Mouse (Mus musculus): Measurements from ENCODE around the gene Evi5l. TPM values are rescaled to one million over a fixed set of nuclear protein-coding genes. Genes with fewer than 3 reads are reported as not detected.

Gene Evi5l
- polyA plus RNA-seq, 1 experiment from 2014 or later: 25.5 TPM

DNA sequence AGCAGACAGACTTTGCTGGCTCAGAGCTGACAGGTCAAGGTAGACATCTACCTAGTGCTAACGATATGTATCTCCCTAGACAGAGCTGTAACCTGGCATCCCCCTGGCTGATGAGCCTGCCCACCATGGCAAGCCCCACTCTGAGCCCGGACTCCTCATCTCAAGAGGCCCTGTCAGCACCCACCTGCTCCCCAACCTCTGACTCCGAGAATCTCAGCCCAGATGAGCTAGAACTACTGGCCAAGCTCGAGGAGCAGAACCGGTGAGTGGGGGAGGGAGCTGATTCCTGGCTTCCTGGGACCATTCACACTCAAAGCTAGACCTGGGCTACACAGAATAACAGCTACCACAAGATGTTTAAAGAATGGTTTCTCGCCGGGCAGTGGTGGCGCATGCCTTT, 17.0 kb downstream of the Evi5l start:
- Histone ChIP-seq H3K4me3 (no peak overlapping the region), H3K27ac (no peak overlapping the region), H3K4me1 (no peaks in the 10 kb centered on the region), H3K9me3 (replicated peaks) (no peaks in the 10 kb centered on the region), H3K36me3 (peaks cover 26% of the 10 kb centered on the region; the same call in 1 of the 2 replicates), H3K27me3 (ENCODE audit: low read depth, poor library complexity, severe bottlenecking) (no peaks in the 10 kb centered on the region)
- no peak for DNase-seq (ENCODE audit: low spot score)
- WGBS: 84% methylated on average over 8 of the region's 8 CpGs

DNA sequence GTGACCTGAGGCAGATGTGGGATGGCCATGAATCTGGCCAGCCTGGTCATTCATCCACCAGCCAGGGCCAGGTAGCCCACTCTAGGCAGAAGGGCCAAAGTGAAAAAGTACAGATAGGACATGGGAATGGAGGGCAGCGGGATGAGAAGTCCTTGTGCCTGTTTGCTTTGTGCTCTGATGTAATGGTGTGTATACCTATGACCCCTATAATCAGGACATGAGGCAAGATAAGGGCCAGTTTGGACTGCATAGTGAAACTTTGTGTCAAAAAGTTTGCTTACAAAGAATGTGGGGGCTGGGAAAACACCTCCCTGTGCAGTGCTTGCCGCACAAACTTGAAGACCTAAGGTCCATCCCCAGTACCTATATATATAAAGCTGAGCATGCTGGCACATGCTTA, 19.8 kb downstream of the Evi5l start:
- Histone ChIP-seq H3K4me1 (no peaks in the 10 kb centered on the region), H3K27me3 (ENCODE audit: low read depth, poor library complexity, severe bottlenecking) (no peaks in the 10 kb centered on the region), H3K4me3 (no peak overlapping the region), H3K27ac (no peak overlapping the region), H3K9me3 (replicated peaks) (no peaks in the 10 kb centered on the region), H3K36me3 (peaks cover 26% of the 10 kb centered on the region; the same call in 1 of the 2 replicates)
- DNase-seq (ENCODE audit: low spot score): no peak
- WGBS: 90% methylated on average over 2 of the region's 2 CpGs

DNA sequence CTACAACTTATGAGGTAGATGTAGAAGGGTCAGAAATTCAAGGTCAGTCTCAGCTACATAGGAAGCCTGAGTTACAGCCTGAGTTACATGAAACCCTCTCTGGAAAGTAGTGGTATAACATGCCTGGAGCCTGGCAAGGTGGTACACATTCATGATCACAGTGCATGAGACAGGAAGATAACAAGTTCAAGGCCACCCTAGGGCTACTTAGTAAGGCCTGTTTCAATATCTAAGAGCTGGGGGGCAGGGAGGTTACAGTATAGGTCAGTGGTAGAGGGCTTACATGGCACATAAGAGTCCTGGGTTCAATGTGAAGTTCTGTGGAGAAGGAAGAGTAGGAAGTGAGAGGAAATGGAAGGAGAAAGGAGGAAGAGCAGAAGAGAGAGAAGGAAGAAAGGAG, 22.2 kb downstream of the Evi5l start:
- H3K36me3 ChIP-seq: peaks cover 26% of the 10 kb centered on the region; the same call in 1 of the 2 replicates

DNA sequence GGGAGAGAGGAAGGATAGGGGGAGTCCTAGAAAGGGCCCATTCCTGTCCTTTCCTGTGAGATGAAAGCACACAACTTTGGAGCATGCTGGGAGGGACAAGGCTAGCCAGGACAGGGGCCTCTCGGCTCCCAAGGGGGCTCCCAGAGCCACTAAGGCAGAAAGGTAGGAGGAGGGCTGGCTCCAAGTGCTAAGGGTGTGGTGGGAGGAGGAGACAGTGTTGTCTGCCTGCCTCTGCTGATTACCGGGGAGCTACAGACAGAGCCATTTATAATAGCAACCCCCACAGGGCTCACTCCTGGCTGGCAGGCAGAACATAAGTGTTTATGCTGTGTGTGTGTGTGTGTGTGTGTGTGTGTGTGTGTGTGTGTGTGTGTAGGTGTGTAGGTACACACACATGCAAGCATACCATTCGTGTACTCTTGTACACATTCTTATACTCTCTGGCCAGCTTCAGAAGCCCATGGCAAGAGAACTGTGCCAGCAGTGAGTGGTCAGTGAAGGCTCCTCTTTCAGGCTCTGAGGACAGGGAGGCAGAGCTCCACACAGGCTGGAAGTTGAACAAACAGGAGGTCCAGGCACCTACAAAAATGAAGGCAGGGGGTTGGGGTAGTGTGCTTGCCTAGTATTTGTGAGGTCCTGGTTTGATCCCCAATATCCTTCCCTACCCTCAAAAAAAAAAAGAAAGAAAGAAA, 22.8 kb downstream of the Evi5l start:
- WGBS: 18% methylated on average over 3 of the region's 3 CpGs
- Histone ChIP-seq H3K4me1 (peaks cover 11% of the 10 kb centered on the region), H3K4me3 (no peak overlapping the region), H3K36me3 (peaks cover 23% of the 10 kb centered on the region; the same call in 1 of the 2 replicates), H3K9me3 (replicated peaks) (no peaks in the 10 kb centered on the region), H3K27me3 (ENCODE audit: low read depth, poor library complexity, severe bottlenecking) (0 out of 2 replicates have a peak, but pooled peaks cover 2% of the 10 kb centered on the region), H3K27ac (no peak overlapping the region)
- DNase-seq (ENCODE audit: low spot score): no peak

More for the DNA sequence above, 22.2 kb downstream of the Evi5l start:
- Histone ChIP-seq H3K27ac (no peak overlapping the region), H3K4me1 (peaks cover 11% of the 10 kb centered on the region), H3K4me3 (no peak overlapping the region), H3K27me3 (ENCODE audit: low read depth, poor library complexity, severe bottlenecking) (no peaks in the 10 kb centered on the region), H3K9me3 (replicated peaks) (no peaks in the 10 kb centered on the region)
- DNase-seq (ENCODE audit: low spot score): no peak

DNA sequence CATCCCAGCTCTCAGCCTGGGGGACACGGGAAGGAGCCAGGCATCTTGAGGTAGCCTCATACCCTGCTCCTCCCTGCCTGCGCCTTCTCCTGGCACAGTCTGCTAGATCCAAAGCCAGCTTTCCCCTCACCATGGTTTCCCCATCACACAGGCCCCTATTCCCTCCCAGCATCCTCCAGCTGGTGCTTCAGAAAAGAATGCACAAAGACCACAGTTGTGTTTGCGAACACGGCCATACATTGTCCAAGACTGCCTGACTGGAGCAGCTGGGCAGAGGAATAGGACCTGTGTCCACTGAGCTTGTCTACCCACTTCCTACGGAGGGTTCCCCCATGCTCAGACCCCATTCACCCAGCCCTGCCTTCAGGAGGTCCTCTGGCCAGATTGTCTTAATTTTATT, 25.9 kb downstream of the Evi5l start:
- peaks cover 11% of the 10 kb centered on the region for H3K4me1 ChIP-seq
- H3K27me3 ChIP-seq (ENCODE audit: low read depth, poor library complexity, severe bottlenecking): 0 out of 2 replicates have a peak, but pooled peaks cover 6% of the 10 kb centered on the region
- no peak overlapping the region for H3K4me3 ChIP-seq
- WGBS: 72% methylated on average over 5 of the region's 5 CpGs
- no peaks in the 10 kb centered on the region for H3K9me3 ChIP-seq (replicated peaks)
- peaks cover 8% of the 10 kb centered on the region; the same call in 1 of the 2 replicates for H3K36me3 ChIP-seq
- H3K27ac ChIP-seq: no peak overlapping the region
- DNase-seq (ENCODE audit: low spot score): no peak

DNA sequence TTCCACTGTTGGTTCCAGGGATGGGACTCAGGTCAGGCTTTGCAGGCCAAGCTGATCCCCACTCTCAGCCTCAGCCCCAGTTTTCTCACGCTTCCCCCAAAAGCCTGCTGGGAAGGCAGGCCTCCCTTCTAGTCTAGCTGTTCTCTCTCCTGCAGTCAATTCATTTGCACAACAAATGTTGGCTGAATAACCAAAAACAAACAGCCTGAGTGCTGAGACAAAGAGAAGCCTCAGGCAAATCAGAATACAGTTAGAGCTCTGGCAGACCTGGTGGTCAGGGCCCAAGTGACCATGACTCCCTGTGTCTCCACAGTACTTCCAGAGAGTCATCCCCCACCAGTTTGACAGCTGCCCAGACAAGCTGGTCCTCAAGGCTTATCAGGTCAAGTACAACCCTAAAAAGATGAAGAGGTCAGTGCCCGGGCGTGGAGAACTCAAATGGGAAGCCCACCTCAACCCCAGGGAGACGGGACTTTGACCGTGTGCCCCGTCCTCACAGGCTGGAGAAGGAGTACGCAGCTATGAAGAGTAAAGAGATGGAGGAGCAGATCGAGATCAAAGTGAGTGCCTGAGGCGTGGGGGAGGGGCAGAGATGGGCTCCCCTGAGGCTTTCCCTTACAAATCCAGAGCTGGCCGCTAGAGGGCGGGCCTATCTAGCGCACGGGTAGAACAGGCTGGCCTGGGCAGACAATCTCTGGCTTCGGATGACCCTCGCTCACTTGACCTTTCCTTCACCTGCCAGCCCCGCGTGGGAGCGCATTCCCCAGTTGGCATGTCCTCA, 26.6 kb downstream of the Evi5l start:
- WGBS: 4% methylated on average over 18 of the region's 18 CpGs
- 0 out of 2 replicates have a peak overlapping the region, but pooled peaks have one; percentile 6 for H3K27ac ChIP-seq

DNA sequence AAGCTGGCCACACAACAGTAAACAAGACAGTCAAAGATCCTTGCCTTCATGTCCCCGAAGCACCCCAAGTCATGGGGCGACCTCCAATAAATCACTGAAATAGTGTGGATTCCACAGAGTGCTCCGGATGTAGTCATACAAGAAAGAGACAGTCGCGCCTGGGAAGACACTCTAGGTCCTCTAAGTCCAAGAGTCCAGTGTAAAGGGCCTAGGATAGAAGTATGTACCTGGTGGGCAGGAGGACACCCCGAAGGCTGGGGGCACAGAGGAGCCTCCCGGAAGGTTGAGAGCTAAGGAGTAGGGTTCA, 27.2 kb downstream of the Evi5l start:
- WGBS: 53% methylated on average over 7 of the region's 7 CpGs
- Histone ChIP-seq H3K4me1 (peaks cover 11% of the 10 kb centered on the region), H3K27ac (no peak overlapping the region)

More for the DNA sequence above, 26.6 kb downstream of the Evi5l start:
- H3K27me3 ChIP-seq (ENCODE audit: low read depth, poor library complexity, severe bottlenecking): 0 out of 2 replicates have a peak, but pooled peaks cover 6% of the 10 kb centered on the region
- DNase-seq (ENCODE audit: low spot score): peak; percentile 91
- H3K4me1 ChIP-seq: peaks cover 11% of the 10 kb centered on the region
- 0 out of 2 replicates have a peak, but pooled peaks cover 3% of the 10 kb centered on the region for H3K36me3 ChIP-seq
- no peak overlapping the region for H3K4me3 ChIP-seq
- no peaks in the 10 kb centered on the region for H3K9me3 ChIP-seq (replicated peaks)

DNA sequence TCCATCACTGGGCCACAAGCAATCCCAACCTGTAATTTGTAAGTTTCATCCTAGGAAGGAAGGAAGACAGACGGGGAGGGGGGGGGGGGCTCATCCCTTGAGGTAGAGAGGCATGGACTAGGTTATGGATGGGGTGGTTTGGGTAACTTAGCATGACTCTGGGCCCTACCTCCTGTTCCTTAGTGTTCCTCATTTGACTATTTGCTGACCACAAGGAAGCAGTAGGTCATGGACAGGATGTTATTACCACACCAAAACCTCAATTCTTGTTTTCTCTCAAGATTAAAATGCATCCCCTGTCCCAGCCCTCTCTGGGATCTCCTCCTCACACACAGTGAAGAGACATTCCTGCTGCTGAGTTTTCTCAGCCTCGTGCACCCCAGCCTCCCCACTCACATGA, 35.0 kb downstream of the Evi5l start:
- Histone ChIP-seq H3K4me1 (peaks cover 10% of the 10 kb centered on the region), H3K4me3 (no peak overlapping the region), H3K27ac (no peak overlapping the region), H3K36me3 (no peaks in the 10 kb centered on the region), H3K27me3 (ENCODE audit: low read depth, poor library complexity, severe bottlenecking) (peaks cover 47% of the 10 kb centered on the region), H3K9me3 (replicated peaks) (no peaks in the 10 kb centered on the region)
- no peak for DNase-seq (ENCODE audit: low spot score)
- 61% methylated on average over 2 of the region's 2 CpGs for WGBS

More for the DNA sequence above, 27.2 kb downstream of the Evi5l start:
- Histone ChIP-seq H3K4me3 (no peak overlapping the region), H3K36me3 (no peaks in the 10 kb centered on the region), H3K9me3 (replicated peaks) (no peaks in the 10 kb centered on the region), H3K27me3 (ENCODE audit: low read depth, poor library complexity, severe bottlenecking) (0 out of 2 replicates have a peak, but pooled peaks cover 6% of the 10 kb centered on the region)
- no peak for DNase-seq (ENCODE audit: low spot score)

DNA sequence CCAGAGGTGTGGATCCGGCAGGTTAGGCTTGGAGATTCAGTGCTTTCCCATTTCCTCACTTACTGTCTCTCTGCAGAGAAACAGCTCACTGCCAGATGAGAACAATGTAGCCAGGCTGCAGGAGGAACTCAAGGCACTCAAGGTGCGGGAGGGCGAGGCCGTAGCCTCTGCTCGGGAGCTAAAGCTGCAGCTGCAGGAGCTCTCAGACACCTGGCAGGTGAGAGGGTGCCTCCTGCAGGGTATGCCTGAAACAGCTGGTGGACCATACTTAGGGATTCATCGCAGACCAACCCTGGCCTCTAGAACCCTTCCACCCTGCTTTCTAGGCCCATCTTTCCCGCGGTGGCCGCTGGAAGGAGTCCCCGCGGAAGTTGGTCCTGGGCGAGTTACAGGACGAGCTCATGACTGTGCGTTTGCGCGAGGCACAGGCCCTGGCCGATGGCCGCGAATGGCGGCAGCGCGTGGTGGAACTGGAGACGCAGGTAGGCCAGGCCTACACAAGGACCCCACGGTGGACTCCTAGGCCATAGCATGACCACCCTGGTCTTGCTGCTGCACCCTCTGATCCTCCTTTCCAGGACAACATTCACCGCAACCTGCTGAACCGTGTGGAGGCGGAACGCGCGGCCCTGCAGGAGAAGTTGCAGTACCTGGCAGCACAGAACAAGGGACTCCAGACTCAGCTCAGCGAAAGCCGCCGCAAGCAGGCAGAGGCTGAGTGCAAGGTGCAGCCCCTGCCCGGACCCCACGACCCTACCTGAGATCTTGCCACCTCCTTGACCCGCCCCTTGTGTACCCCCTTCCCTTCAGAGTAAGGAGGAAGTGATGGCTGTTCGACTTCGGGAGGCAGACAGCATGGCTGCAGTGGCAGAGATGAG, 39.1 kb downstream of the Evi5l start:
- DNase-seq (ENCODE audit: low spot score): peak; percentile 55
- Histone ChIP-seq H3K4me1 (peaks cover 19% of the 10 kb centered on the region), H3K4me3 (peak overlapping the region; percentile 41), H3K27me3 (ENCODE audit: low read depth, poor library complexity, severe bottlenecking) (peaks cover 87% of the 10 kb centered on the region), H3K9me3 (replicated peaks) (no peaks in the 10 kb centered on the region), H3K36me3 (no peaks in the 10 kb centered on the region), H3K27ac (no peak overlapping the region)
- 8% methylated on average over 38 of the region's 38 CpGs for WGBS

DNA sequence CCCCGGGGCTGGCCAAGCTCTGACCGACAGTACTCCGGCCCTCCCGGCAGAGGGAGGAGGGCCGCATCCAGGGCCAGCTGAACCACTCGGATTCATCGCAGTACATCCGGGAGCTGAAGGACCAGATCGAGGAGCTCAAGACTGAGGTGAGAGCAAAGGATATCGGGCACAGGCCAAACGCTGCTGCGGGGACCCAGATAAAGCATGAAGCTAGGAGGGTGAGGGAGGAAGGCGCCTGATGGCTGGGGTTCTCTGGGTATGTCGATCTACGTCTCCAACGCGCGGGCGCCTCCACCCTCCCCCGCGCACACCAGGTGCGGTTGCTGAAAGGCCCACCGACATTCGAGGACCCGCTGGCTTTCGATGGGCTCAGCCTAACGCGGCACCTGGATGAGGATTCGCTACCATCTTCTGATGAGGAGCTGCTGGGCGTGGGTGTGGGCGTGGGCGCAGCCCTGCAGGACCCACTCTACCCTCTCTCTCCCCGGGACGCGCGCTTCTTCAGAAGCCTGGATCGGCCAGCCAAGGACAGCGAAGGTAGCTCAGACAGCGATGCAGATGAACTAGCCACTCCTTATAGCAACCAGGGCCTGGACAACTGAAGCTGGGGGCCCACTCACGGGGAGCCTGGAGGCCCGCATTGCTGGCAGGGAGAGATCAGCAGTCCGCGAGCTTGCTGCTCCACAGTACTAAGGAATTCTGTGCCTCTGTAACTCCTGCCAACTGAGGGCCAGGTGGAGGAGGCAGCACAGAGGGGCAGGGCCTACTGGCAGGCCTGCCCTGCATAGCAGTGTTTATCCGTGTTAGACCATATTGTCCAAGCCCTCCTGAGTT, 40.0 kb downstream of the Evi5l start:
- H3K4me1 ChIP-seq: peaks cover 19% of the 10 kb centered on the region
- peaks cover 95% of the 10 kb centered on the region for H3K27me3 ChIP-seq (ENCODE audit: low read depth, poor library complexity, severe bottlenecking)
- H3K27ac ChIP-seq: no peak overlapping the region
- DNase-seq (ENCODE audit: low spot score): no peak
- H3K36me3 ChIP-seq: no peaks in the 10 kb centered on the region
- H3K9me3 ChIP-seq (replicated peaks): no peaks in the 10 kb centered on the region
- H3K4me3 ChIP-seq: peak overlapping the region; percentile 41
- WGBS: 6% methylated on average over 44 of the region's 44 CpGs

DNA sequence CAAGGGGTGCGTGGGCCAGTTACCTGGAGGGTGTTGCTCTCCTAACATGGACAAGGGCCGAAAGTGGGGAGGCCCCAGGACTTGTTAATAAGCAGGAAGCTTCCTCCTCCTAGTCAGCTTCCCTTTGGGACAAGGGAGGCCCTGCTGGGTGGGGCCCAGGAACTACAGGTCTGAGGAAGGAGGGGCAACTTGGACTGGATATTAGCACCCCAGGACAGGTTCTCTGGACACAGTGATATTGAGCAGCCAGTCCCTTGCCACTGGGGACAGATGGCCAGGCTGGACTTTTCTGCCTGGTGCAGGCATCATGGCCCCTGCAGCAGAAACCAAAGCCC, 40.6 kb downstream of the Evi5l start:
- no peaks in the 10 kb centered on the region for H3K36me3 ChIP-seq
- 46% methylated on average over 2 of the region's 2 CpGs for WGBS
- no peak for DNase-seq (ENCODE audit: low spot score)
- no peak overlapping the region for H3K27ac ChIP-seq
- peaks cover 19% of the 10 kb centered on the region for H3K4me1 ChIP-seq
- peaks cover 95% of the 10 kb centered on the region for H3K27me3 ChIP-seq (ENCODE audit: low read depth, poor library complexity, severe bottlenecking)
- H3K9me3 ChIP-seq (replicated peaks): no peaks in the 10 kb centered on the region
- no peak overlapping the region for H3K4me3 ChIP-seq

DNA sequence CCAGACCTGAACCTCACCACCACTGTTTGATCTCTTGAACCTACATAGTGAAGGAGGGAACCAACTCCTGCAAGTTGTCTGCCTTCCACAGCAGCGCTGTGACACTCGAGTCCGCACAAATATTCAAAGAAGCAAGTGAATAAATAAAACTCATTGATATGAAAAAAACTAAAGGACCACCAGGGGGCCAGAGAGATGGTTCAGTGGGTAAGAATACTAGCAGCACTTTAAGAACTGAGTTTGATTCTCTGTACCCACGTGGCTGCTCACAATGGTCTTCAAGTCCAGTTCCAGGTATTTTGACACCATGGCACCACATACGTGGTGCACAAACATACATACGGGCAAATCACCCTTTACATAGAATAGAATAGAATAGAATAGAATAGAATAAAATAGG, 44.7 kb downstream of the Evi5l start:
- H3K9me3 ChIP-seq (replicated peaks): no peaks in the 10 kb centered on the region
- H3K27me3 ChIP-seq (ENCODE audit: low read depth, poor library complexity, severe bottlenecking): peaks cover 95% of the 10 kb centered on the region
- no peak overlapping the region for H3K27ac ChIP-seq
- WGBS: 82% methylated on average over 6 of the region's 6 CpGs
- no peak for DNase-seq (ENCODE audit: low spot score)
- no peaks in the 10 kb centered on the region for H3K36me3 ChIP-seq
- H3K4me1 ChIP-seq: peaks cover 38% of the 10 kb centered on the region
- H3K4me3 ChIP-seq: no peak overlapping the region

All from limb, embryonic 10.5 days (tissue).